ENCODE assay signal across 15 mouse cellular contexts in the genomic region with DNA sequence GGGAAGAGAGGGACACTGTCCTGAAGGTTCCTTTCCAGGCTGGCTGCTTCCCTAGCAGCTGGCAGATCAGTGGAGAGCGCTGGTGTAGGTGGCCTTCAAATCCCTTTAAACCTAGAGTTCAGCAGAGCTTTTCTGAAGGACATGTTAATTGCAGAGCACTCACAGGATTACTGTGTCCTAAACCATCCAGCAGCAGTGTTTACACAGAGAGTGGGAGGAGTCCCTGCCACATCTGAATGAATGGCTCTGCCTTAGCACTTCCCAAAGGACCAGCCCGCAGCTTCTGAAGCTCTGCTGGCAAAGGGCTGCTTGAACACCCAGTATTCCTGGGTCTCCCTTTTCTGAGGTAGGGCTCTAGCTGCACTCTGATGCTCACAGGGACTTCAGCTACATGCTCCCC. TPM values are rescaled to one million over a fixed set of nuclear protein-coding genes. Genes with fewer than 3 reads are reported as not detected.
DNase-seq lines count a peak whose midpoint lies in the region; ATAC-seq and TF ChIP-seq lines count a peak whose summit lies in the region.
"Had no signal": no experiment of that assay in that cellular context is flagged by ENCODE, and none has a peak within 500 bp of the region (broad histone marks: within the 10 kb centered on the region; RNA-seq: fewer than 3 reads in every experiment).

No protein-coding gene starts in this region.

- no peaks in the 10 kb centered on the region for H3K9me3 ChIP-seq in forebrain, embryonic 12.5 days
- no peaks in the 10 kb centered on the region for H3K9me3 ChIP-seq in forebrain, embryonic 15.5 days
- H3K9me3 ChIP-seq in kidney, postnatal 0 days (replicated peaks; ENCODE audit: low read length) = no peaks in the 10 kb centered on the region
- H3K9me3 ChIP-seq in intestine, embryonic 15.5 days = no peaks in the 10 kb centered on the region
- H3K9me3 ChIP-seq: hindbrain, embryonic 12.5 days; limb, embryonic 13.5 days had no signal

- no peak overlapping the region for H3K27ac ChIP-seq in forebrain, embryonic 12.5 days
- H3K27ac ChIP-seq in forebrain, embryonic 15.5 days (replicated peaks) = no peak overlapping the region
- H3K27ac ChIP-seq in kidney, postnatal 0 days = no peak overlapping the region
- no peak overlapping the region for H3K27ac ChIP-seq in intestine, embryonic 15.5 days
- H3K27ac ChIP-seq: hindbrain, embryonic 12.5 days; limb, embryonic 13.5 days had no signal

- 0 out of 2 replicates have a peak, but pooled peaks have one; percentile 53 for ATAC-seq in forebrain, embryonic 12.5 days (ENCODE audit: low FRiP score)
- ATAC-seq in forebrain, embryonic 15.5 days (replicated peaks) = no peak
- ATAC-seq in kidney, postnatal 0 days (replicated peaks; ENCODE audit: low FRiP score, low read depth) = peak; percentile 54
- peak; percentile 61; the same call in 1 of the 2 replicates for ATAC-seq in intestine, embryonic 15.5 days
- no peak for ATAC-seq in granulocyte monocyte progenitor cell, adult 5-6 weeks (replicated peaks; ENCODE audit: poor library complexity, severe bottlenecking)
- ATAC-seq: activated CD4-positive, CD25-positive, alpha-beta regulatory T cell, adult 4 months; CD4-positive, CD25-positive, alpha-beta regulatory T cell, adult 4 months; liver, postnatal 0 days had no signal

- 37% methylated on average over 2 of the region's 2 CpGs for WGBS in forebrain, embryonic 12.5 days
- WGBS in forebrain, embryonic 15.5 days = 34% methylated on average over 2 of the region's 2 CpGs
- WGBS in kidney, postnatal 0 days = 15% methylated on average over 2 of the region's 2 CpGs
- WGBS in intestine, embryonic 15.5 days = 13% methylated on average over 2 of the region's 2 CpGs

- 0 out of 2 replicates have a peak, but pooled peaks cover 4% of the 10 kb centered on the region for H3K4me1 ChIP-seq in forebrain, embryonic 12.5 days
- no peaks in the 10 kb centered on the region for H3K4me1 ChIP-seq in forebrain, embryonic 15.5 days
- no peaks in the 10 kb centered on the region for H3K4me1 ChIP-seq in kidney, postnatal 0 days (replicated peaks; ENCODE audit: insufficient read depth, low read length)
- no peaks in the 10 kb centered on the region for H3K4me1 ChIP-seq in intestine, embryonic 15.5 days (replicated peaks)
- H3K4me1 ChIP-seq: hindbrain, embryonic 12.5 days; limb, embryonic 13.5 days had no signal

- no peak overlapping the region for H3K4me2 ChIP-seq in forebrain, embryonic 12.5 days
- H3K4me2 ChIP-seq in forebrain, embryonic 15.5 days (replicated peaks) = no peak overlapping the region
- H3K4me2 ChIP-seq in kidney, postnatal 0 days (ENCODE audit: low read length) = no peak overlapping the region
- no peak overlapping the region for H3K4me2 ChIP-seq in intestine, embryonic 15.5 days (replicated peaks)
- H3K4me2 ChIP-seq: hindbrain, embryonic 12.5 days; limb, embryonic 13.5 days had no signal

- peak; percentile 73 for DNase-seq in kidney, postnatal 0 days (ENCODE audit: low spot score)
- no peak for DNase-seq in kidney, adult 18-20 months
- DNase-seq in embryo, embryonic 11 days = peak; percentile 28
- DNase-seq in B cell, adult 2 months = no peak
- DNase-seq: kidney, postnatal 10 days; liver, postnatal 0 days had no signal

- 0 out of 2 replicates have a peak, but pooled peaks cover 7% of the 10 kb centered on the region for H3K36me3 ChIP-seq in forebrain, embryonic 12.5 days (replicated peaks)
- no peaks in the 10 kb centered on the region for H3K36me3 ChIP-seq in forebrain, embryonic 15.5 days
- no peaks in the 10 kb centered on the region for H3K36me3 ChIP-seq in kidney, postnatal 0 days (ENCODE audit: insufficient read depth, low read length)
- H3K36me3 ChIP-seq in intestine, embryonic 15.5 days = no peaks in the 10 kb centered on the region
- H3K36me3 ChIP-seq: limb, embryonic 13.5 days had no signal

- no peak for TF ChIP-seq CTCF in kidney, postnatal 0 days (IDR thresholded peaks at IDR 0.05; ENCODE audit: low read depth)

- no peak overlapping the region for H3K4me3 ChIP-seq in forebrain, embryonic 12.5 days (replicated peaks)
- H3K4me3 ChIP-seq in forebrain, embryonic 15.5 days = no peak overlapping the region
- H3K4me3 ChIP-seq in kidney, postnatal 0 days (replicated peaks; ENCODE audit: low read depth, low read length) = no peak overlapping the region
- H3K4me3 ChIP-seq in intestine, embryonic 15.5 days (replicated peaks) = no peak overlapping the region
- H3K4me3 ChIP-seq: hindbrain, embryonic 12.5 days; limb, embryonic 13.5 days; myocyte had no signal

- H3K27me3 ChIP-seq in forebrain, embryonic 12.5 days = no peaks in the 10 kb centered on the region
- H3K27me3 ChIP-seq in forebrain, embryonic 15.5 days = no peaks in the 10 kb centered on the region
- H3K27me3 ChIP-seq in kidney, postnatal 0 days (ENCODE audit: insufficient read depth, low read length) = no peaks in the 10 kb centered on the region
- H3K27me3 ChIP-seq in intestine, embryonic 15.5 days (replicated peaks) = no peaks in the 10 kb centered on the region
- H3K27me3 ChIP-seq: hindbrain, embryonic 12.5 days; limb, embryonic 13.5 days had no signal

- no peak overlapping the region for H3K9ac ChIP-seq in forebrain, embryonic 12.5 days
- H3K9ac ChIP-seq in forebrain, embryonic 15.5 days (replicated peaks) = no peak overlapping the region
- no peak overlapping the region for H3K9ac ChIP-seq in kidney, postnatal 0 days (ENCODE audit: low read depth, low read length)
- no peak overlapping the region for H3K9ac ChIP-seq in intestine, embryonic 15.5 days
- H3K9ac ChIP-seq: hindbrain, embryonic 12.5 days; limb, embryonic 13.5 days; liver, postnatal 0 days had no signal

RNA-seq across cellular contexts. Expression of a gene that starts 56.1 kb away (rescaled TPM):
- polyA plus RNA-seq in forebrain, embryonic 12.5 days (2016; fragmentation: Nextera tagmentation; extraction: Ambion mirVana) = 105 and 108 TPM in 2 replicates
- polyA plus RNA-seq in forebrain, embryonic 15.5 days (2015; fragmentation: Nextera tagmentation; extraction: Ambion mirVana) = 70.3 and 76.9 TPM in 2 replicates
- 79.2 and 79.3 TPM in 2 replicates for polyA plus RNA-seq in kidney, postnatal 0 days (2015; fragmentation: Nextera tagmentation; extraction: Ambion mirVana)
- polyA plus RNA-seq in intestine, embryonic 15.5 days (2015; fragmentation: Nextera tagmentation; extraction: Ambion mirVana) = 59.0 and 61.5 TPM in 2 replicates
- 101 and 102 TPM in 2 replicates for total RNA-seq in granulocyte monocyte progenitor cell, adult 5-6 weeks (2014; fragmentation: Nextera tagmentation)
- total RNA-seq in granulocyte monocyte progenitor cell, adult 5-6 weeks (2017) = 97.9 and 125 TPM in 2 replicates

Comparison
In these comparisons a context has a peak if more than half of its experiments do, and no peak if none do; other contexts are left out.
1. ATAC-seq: peak in forebrain, embryonic 12.5 days (single experiment), kidney, postnatal 0 days (single experiment) and intestine, embryonic 15.5 days (single experiment); none in forebrain, embryonic 15.5 days (single experiment) and granulocyte monocyte progenitor cell, adult 5-6 weeks (single experiment).
2. DNase-seq: peak in kidney, postnatal 0 days (single experiment) and embryo, embryonic 11 days (single experiment); none in kidney, adult 18-20 months (single experiment) and B cell, adult 2 months (0 of 2).